Mouse (Mus musculus): Measurements from ENCODE around the gene Traf5. TPM values are rescaled to one million over a fixed set of nuclear protein-coding genes. Genes with fewer than 3 reads are reported as not detected.
A peak's percentile ranks its signal among the peaks of the same experiment; 100 is the strongest.

Traf5 gene
- polyA plus RNA-seq, 1 experiment, result 31.0 TPM

- H3K27me3 ChIP-seq (ENCODE audit: control insufficient read depth, insufficient read depth, low read length), result no peaks in the 10 kb centered on the region
- peaks cover 49% of the 10 kb centered on the region for H3K4me1 ChIP-seq (ENCODE audit: control insufficient read depth, insufficient read depth, insufficient read length)
- peak overlapping the region; percentile 81 for H3K27ac ChIP-seq (ENCODE audit: insufficient read depth, low read length)
- no peak for TF ChIP-seq POLR2A (IDR thresholded peaks at IDR 0.05; ENCODE audit: low read depth, low read length)
- no peak for TF ChIP-seq CTCF (IDR thresholded peaks at IDR 0.05; ENCODE audit: extremely low read depth, insufficient read depth, insufficient read length, insufficient replicate concordance)
- H3K36me3 ChIP-seq (ENCODE audit: control insufficient read depth, insufficient read depth, low read length), result peaks cover under 1% of the 10 kb centered on the region; the same call in 1 of the 2 replicates
- H3K4me3 ChIP-seq (ENCODE audit: extremely low read depth, insufficient read depth, insufficient read length), result no peak overlapping the region
- DNase-seq (ENCODE audit: low read depth in 1 of 2, low spot score in 2 of 2), result peak; percentile 52 to 75
- WGBS, result 3% methylated on average over 3 of the region's 3 CpGs
Observed at GRCm38 (mm10) chr1:192078406-192078805, 14.0 kb downstream of the Traf5 start.

- DNase-seq (ENCODE audit: low read depth in 1 of 2, low spot score in 2 of 2), result no peak
- no peak overlapping the region for H3K4me3 ChIP-seq (ENCODE audit: extremely low read depth, insufficient read depth, insufficient read length)
- H3K36me3 ChIP-seq (ENCODE audit: control insufficient read depth, insufficient read depth, low read length), result peaks cover 7% of the 10 kb centered on the region
- H3K27me3 ChIP-seq (ENCODE audit: control insufficient read depth, insufficient read depth, low read length), result no peaks in the 10 kb centered on the region
- TF ChIP-seq POLR2A (IDR thresholded peaks at IDR 0.05; ENCODE audit: low read depth, low read length) (no peak), CTCF (IDR thresholded peaks at IDR 0.05; ENCODE audit: extremely low read depth, insufficient read depth, insufficient read length, insufficient replicate concordance) (no peak)
- H3K27ac ChIP-seq (ENCODE audit: insufficient read depth, low read length), result 0 out of 2 replicates have a peak overlapping the region, but pooled peaks have one; percentile 10
- H3K4me1 ChIP-seq (ENCODE audit: control insufficient read depth, insufficient read depth, insufficient read length), result peaks cover 47% of the 10 kb centered on the region
Observed at GRCm38 (mm10) chr1:192076796-192077535, 15.4 kb downstream of the Traf5 start.

GRCm38 (mm10) chr1:192076101-192076500 is 16.3 kb downstream of the Traf5 start:
- TF ChIP-seq CTCF (IDR thresholded peaks at IDR 0.05; ENCODE audit: extremely low read depth, insufficient read depth, insufficient read length, insufficient replicate concordance), result no peak
- no peak for TF ChIP-seq POLR2A (IDR thresholded peaks at IDR 0.05; ENCODE audit: low read depth, low read length)
- Histone ChIP-seq H3K36me3 (ENCODE audit: control insufficient read depth, insufficient read depth, low read length) (peaks cover 7% of the 10 kb centered on the region), H3K4me1 (ENCODE audit: control insufficient read depth, insufficient read depth, insufficient read length) (peaks cover 45% of the 10 kb centered on the region), H3K4me3 (ENCODE audit: extremely low read depth, insufficient read depth, insufficient read length) (no peak overlapping the region), H3K27ac (ENCODE audit: insufficient read depth, low read length) (no peak overlapping the region), H3K27me3 (ENCODE audit: control insufficient read depth, insufficient read depth, low read length) (no peaks in the 10 kb centered on the region)
- WGBS, result 79% methylated on average over 4 of the region's 4 CpGs
- no peak for DNase-seq (ENCODE audit: low read depth in 1 of 2, low spot score in 2 of 2)

- TF ChIP-seq CTCF (IDR thresholded peaks at IDR 0.05; ENCODE audit: extremely low read depth, insufficient read depth, insufficient read length, insufficient replicate concordance) (no peak), POLR2A (IDR thresholded peaks at IDR 0.05; ENCODE audit: low read depth, low read length) (no peak)
- Histone ChIP-seq H3K27ac (ENCODE audit: insufficient read depth, low read length) (no peak overlapping the region), H3K36me3 (ENCODE audit: control insufficient read depth, insufficient read depth, low read length) (peaks cover 7% of the 10 kb centered on the region), H3K27me3 (ENCODE audit: control insufficient read depth, insufficient read depth, low read length) (no peaks in the 10 kb centered on the region), H3K4me1 (ENCODE audit: control insufficient read depth, insufficient read depth, insufficient read length) (peaks cover 38% of the 10 kb centered on the region), H3K4me3 (ENCODE audit: extremely low read depth, insufficient read depth, insufficient read length) (no peak overlapping the region)
- DNase-seq (ENCODE audit: low read depth in 1 of 2, low spot score in 2 of 2), result no peak
- WGBS, result 35% methylated on average over 1 of the region's 1 CpGs
Observed at GRCm38 (mm10) chr1:192074824-192075223, 17.5 kb downstream of the Traf5 start.

GRCm38 (mm10) chr1:192072426-192072825 is 19.9 kb downstream of the Traf5 start:
- H3K36me3 ChIP-seq (ENCODE audit: control insufficient read depth, insufficient read depth, low read length), result peaks cover 21% of the 10 kb centered on the region

GRCm38 (mm10) chr1:192070618-192071051 is 21.7 kb downstream of the Traf5 start:
- H3K27me3 ChIP-seq (ENCODE audit: control insufficient read depth, insufficient read depth, low read length), result no peaks in the 10 kb centered on the region
- H3K27ac ChIP-seq (ENCODE audit: insufficient read depth, low read length), result peak overlapping the region; percentile 10; the same call in 1 of the 2 replicates
- DNase-seq (ENCODE audit: low read depth in 1 of 2, low spot score in 2 of 2), result no peak
- no peak overlapping the region for H3K4me3 ChIP-seq (ENCODE audit: extremely low read depth, insufficient read depth, insufficient read length)
- H3K4me1 ChIP-seq (ENCODE audit: control insufficient read depth, insufficient read depth, insufficient read length), result peaks cover 12% of the 10 kb centered on the region; the same call in 1 of the 2 replicates
- peaks cover 34% of the 10 kb centered on the region for H3K36me3 ChIP-seq (ENCODE audit: control insufficient read depth, insufficient read depth, low read length)
- 27% methylated on average over 3 of the region's 3 CpGs for WGBS
- TF ChIP-seq POLR2A (IDR thresholded peaks at IDR 0.05; ENCODE audit: low read depth, low read length), result no peak
- TF ChIP-seq CTCF (IDR thresholded peaks at IDR 0.05; ENCODE audit: extremely low read depth, insufficient read depth, insufficient read length, insufficient replicate concordance), result no peak

More at GRCm38 (mm10) chr1:192072426-192072825, 19.9 kb downstream of the Traf5 start:
- DNase-seq (ENCODE audit: low read depth in 1 of 2, low spot score in 2 of 2), result no peak
- TF ChIP-seq CTCF (IDR thresholded peaks at IDR 0.05; ENCODE audit: extremely low read depth, insufficient read depth, insufficient read length, insufficient replicate concordance) (no peak), POLR2A (IDR thresholded peaks at IDR 0.05; ENCODE audit: low read depth, low read length) (no peak)
- Histone ChIP-seq H3K27me3 (ENCODE audit: control insufficient read depth, insufficient read depth, low read length) (no peaks in the 10 kb centered on the region), H3K27ac (ENCODE audit: insufficient read depth, low read length) (no peak overlapping the region), H3K4me3 (ENCODE audit: extremely low read depth, insufficient read depth, insufficient read length) (no peak overlapping the region), H3K4me1 (ENCODE audit: control insufficient read depth, insufficient read depth, insufficient read length) (peaks cover 18% of the 10 kb centered on the region; the same call in 1 of the 2 replicates)
- 88% methylated on average over 1 of the region's 1 CpGs for WGBS

Measured in spleen, adult 2 months (tissue).